In genomic region chr3:95894317-95895160, GRCm38 (mm10) we compare ENCODE assay signal across 8 mouse cellular contexts. TPM values are rescaled to one million over a fixed set of nuclear protein-coding genes. Genes with fewer than 3 reads are reported as not detected.
DNase-seq lines count a peak whose midpoint lies in the region; ATAC-seq lines count a peak whose summit lies in the region.

No protein-coding gene starts in this region.

- WGBS in intestine, embryonic 16.5 days, result 8% methylated on average over 16 of the region's 16 CpGs
- WGBS in liver, embryonic 13.5 days (ENCODE audit: insufficient replicate concordance), result 4% methylated on average over 16 of the region's 16 CpGs
- WGBS in neural tube, embryonic 12.5 days, result 15% methylated on average over 16 of the region's 16 CpGs

- H3K4me2 ChIP-seq in intestine, embryonic 16.5 days (ENCODE audit: low read depth, low read length), result peak overlapping the region; percentile 64
- H3K4me2 ChIP-seq in liver, embryonic 13.5 days, result peak overlapping the region; percentile 75
- peak overlapping the region; percentile 87 for H3K4me2 ChIP-seq in neural tube, embryonic 12.5 days (replicated peaks)

- H3K4me1 ChIP-seq in intestine, embryonic 16.5 days (ENCODE audit: control insufficient read depth, insufficient read depth, low read length), result peaks cover 23% of the 10 kb centered on the region
- peaks cover 46% of the 10 kb centered on the region for H3K4me1 ChIP-seq in liver, embryonic 13.5 days (replicated peaks)
- peaks cover 22% of the 10 kb centered on the region for H3K4me1 ChIP-seq in neural tube, embryonic 12.5 days

- H3K27me3 ChIP-seq in intestine, embryonic 16.5 days (replicated peaks; ENCODE audit: control insufficient read depth, insufficient read depth, low read length), result no peaks in the 10 kb centered on the region
- H3K27me3 ChIP-seq in liver, embryonic 13.5 days, result no peaks in the 10 kb centered on the region
- no peaks in the 10 kb centered on the region for H3K27me3 ChIP-seq in neural tube, embryonic 12.5 days (replicated peaks)

- H3K9me3 ChIP-seq in intestine, embryonic 16.5 days (ENCODE audit: control insufficient read depth, low read length), result no peaks in the 10 kb centered on the region
- H3K9me3 ChIP-seq in liver, embryonic 13.5 days (replicated peaks), result no peaks in the 10 kb centered on the region
- H3K9me3 ChIP-seq in neural tube, embryonic 12.5 days, result no peaks in the 10 kb centered on the region

- H3K4me3 ChIP-seq in intestine, embryonic 16.5 days (ENCODE audit: low read length), result peak overlapping the region; percentile 71
- H3K4me3 ChIP-seq in liver, embryonic 13.5 days (replicated peaks), result peak overlapping the region; percentile 72
- peak overlapping the region; percentile 61 for H3K4me3 ChIP-seq in neural tube, embryonic 12.5 days

- peak overlapping the region; percentile 82 for H3K9ac ChIP-seq in intestine, embryonic 16.5 days (ENCODE audit: low read depth, low read length)
- peak overlapping the region; percentile 82 for H3K9ac ChIP-seq in liver, embryonic 13.5 days
- H3K9ac ChIP-seq in neural tube, embryonic 12.5 days, result peak overlapping the region; percentile 79

- ATAC-seq in intestine, embryonic 16.5 days, result peak; percentile 22
- ATAC-seq in liver, embryonic 13.5 days (ENCODE audit: low read depth), result no peak
- ATAC-seq in neural tube, embryonic 12.5 days (ENCODE audit: low FRiP score, low read depth), result peak; percentile 20; the same call in 1 of the 2 replicates
- no peak for ATAC-seq in frontal cortex, adult (ENCODE audit: low TSS enrichment)

- H3K27ac ChIP-seq in intestine, embryonic 16.5 days (ENCODE audit: low read length), result peak overlapping the region; percentile 82
- H3K27ac ChIP-seq in liver, embryonic 13.5 days, result peak overlapping the region; percentile 73
- no peak overlapping the region for H3K27ac ChIP-seq in neural tube, embryonic 12.5 days

- DNase-seq in A20 (ENCODE audit: low read depth, low spot score) (peak; percentile 48), MN1 (ENCODE audit: low spot score) (peak; percentile 75)
- peak; percentile 61 to 65 for DNase-seq in cerebellum, postnatal 25 days
- peak; percentile 39 to 68 for DNase-seq in gastrocnemius, postnatal 4 days (ENCODE audit: low spot score in 2 of 2)
- no peak for DNase-seq in liver, embryonic 13.5 days

- no peaks in the 10 kb centered on the region for H3K36me3 ChIP-seq in intestine, embryonic 16.5 days (ENCODE audit: control insufficient read depth, insufficient read depth, low read length)
- 0 out of 2 replicates have a peak, but pooled peaks cover 8% of the 10 kb centered on the region for H3K36me3 ChIP-seq in liver, embryonic 13.5 days
- H3K36me3 ChIP-seq in neural tube, embryonic 12.5 days, result 0 out of 2 replicates have a peak, but pooled peaks cover 6% of the 10 kb centered on the region

RNA-seq across cellular contexts. Expression of gene Aph1a, which starts 0.8 kb away (rescaled TPM):
- 10 to 100 TPM; 91.3 to 95.8 TPM for total RNA-seq in gastrocnemius, postnatal 4 days (2021)
- 47.7 and 55.6 TPM in 2 replicates for polyA plus RNA-seq in intestine, embryonic 16.5 days (2015; fragmentation: Nextera tagmentation; extraction: Ambion mirVana)
- polyA plus RNA-seq in liver, embryonic 13.5 days (2015; fragmentation: Nextera tagmentation; extraction: Ambion mirVana), result 17.1 and 18.5 TPM in 2 replicates
- 26.9 and 36.5 TPM in 2 replicates for polyA plus RNA-seq in neural tube, embryonic 12.5 days (2016; fragmentation: Nextera tagmentation; extraction: Ambion mirVana)

RNA-seq across cellular contexts. Expression of gene BC028528, which starts 2.7 kb away (rescaled TPM):
- total RNA-seq in gastrocnemius, postnatal 4 days (2021), result 10 to 100 TPM; 14.4 to 26.0 TPM
- 18.4 and 19.8 TPM in 2 replicates for polyA plus RNA-seq in intestine, embryonic 16.5 days (2015; fragmentation: Nextera tagmentation; extraction: Ambion mirVana)
- polyA plus RNA-seq in liver, embryonic 13.5 days (2015; fragmentation: Nextera tagmentation; extraction: Ambion mirVana), result 6.6 and 8.6 TPM in 2 replicates
- polyA plus RNA-seq in neural tube, embryonic 12.5 days (2016; fragmentation: Nextera tagmentation; extraction: Ambion mirVana), result 13.1 and 13.5 TPM in 2 replicates

RNA-seq across cellular contexts. Expression of gene Car14, which starts 10.0 kb away (rescaled TPM):
- 10 to 100 TPM; 27.0 to 27.2 TPM for total RNA-seq in gastrocnemius, postnatal 4 days (2021)
- 0.76 and 1.1 TPM in 2 replicates for polyA plus RNA-seq in intestine, embryonic 16.5 days (2015; fragmentation: Nextera tagmentation; extraction: Ambion mirVana)
- 10.3 and 10.8 TPM in 2 replicates for polyA plus RNA-seq in liver, embryonic 13.5 days (2015; fragmentation: Nextera tagmentation; extraction: Ambion mirVana)
- polyA plus RNA-seq in neural tube, embryonic 12.5 days (2016; fragmentation: Nextera tagmentation; extraction: Ambion mirVana), result 8.6 and 9.3 TPM in 2 replicates

RNA-seq across cellular contexts. Expression of gene Ciart, which starts 12.5 kb away (rescaled TPM):
- total RNA-seq in gastrocnemius, postnatal 4 days (2021), result 1 to 10 TPM; 1.0 to 1.6 TPM
- 6.4 and 7.6 TPM in 2 replicates for polyA plus RNA-seq in intestine, embryonic 16.5 days (2015; fragmentation: Nextera tagmentation; extraction: Ambion mirVana)
- polyA plus RNA-seq in liver, embryonic 13.5 days (2015; fragmentation: Nextera tagmentation; extraction: Ambion mirVana), result 0.88 and 1.4 TPM in 2 replicates
- 4.7 and 4.8 TPM in 2 replicates for polyA plus RNA-seq in neural tube, embryonic 12.5 days (2016; fragmentation: Nextera tagmentation; extraction: Ambion mirVana)

RNA-seq across cellular contexts. Expression of gene Mrps21, which starts 23.2 kb away (rescaled TPM):
- total RNA-seq in gastrocnemius, postnatal 4 days (2021), result 100 to 1,000 TPM; 197 to 219 TPM
- 357 and 360 TPM in 2 replicates for polyA plus RNA-seq in intestine, embryonic 16.5 days (2015; fragmentation: Nextera tagmentation; extraction: Ambion mirVana)
- polyA plus RNA-seq in liver, embryonic 13.5 days (2015; fragmentation: Nextera tagmentation; extraction: Ambion mirVana), result 256 and 257 TPM in 2 replicates
- 345 and 349 TPM in 2 replicates for polyA plus RNA-seq in neural tube, embryonic 12.5 days (2016; fragmentation: Nextera tagmentation; extraction: Ambion mirVana)

Comparison
In these comparisons a context has a peak if more than half of its experiments do, and no peak if none do; other contexts are left out.
1. ATAC-seq: peak in intestine, embryonic 16.5 days (single experiment) and neural tube, embryonic 12.5 days (single experiment); none in liver, embryonic 13.5 days (single experiment) and frontal cortex, adult (single experiment).
2. Peak in every context shown above with its lines, with median percentiles within 50 percentile points of each other: H3K4me2 ChIP-seq, H3K4me3 ChIP-seq and H3K9ac ChIP-seq.